Comparison of ENCODE assay signal across 18 mouse cellular contexts in the genomic region with DNA sequence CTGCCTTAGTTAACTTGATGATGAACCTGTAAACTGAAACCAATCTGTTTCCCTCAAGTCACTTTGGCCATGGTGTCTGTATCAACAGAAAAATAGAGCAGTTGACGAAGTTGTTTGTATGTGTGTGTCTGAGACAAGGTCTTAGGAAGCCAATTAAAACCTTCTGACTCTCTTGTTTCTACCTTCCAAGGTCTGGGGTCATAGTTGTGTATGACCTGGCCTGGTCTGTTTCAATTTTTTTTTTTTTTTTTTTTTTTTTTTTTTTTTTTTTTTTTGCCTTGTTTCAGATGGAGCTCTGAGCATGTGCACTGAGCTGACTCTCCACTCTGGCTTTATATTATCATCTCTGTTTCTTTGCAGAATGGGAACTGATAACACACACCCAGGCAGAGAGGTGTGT. TPM values are rescaled to one million over a fixed set of nuclear protein-coding genes. Genes with fewer than 3 reads are reported as not detected.
"Had no signal": no experiment of that assay in that cellular context is flagged by ENCODE, and none has a peak within 500 bp of the region (broad histone marks: within the 10 kb centered on the region; RNA-seq: fewer than 3 reads in every experiment).

No protein-coding gene starts in this region.

- H3K27ac ChIP-seq: neural tube, embryonic 12.5 days; neural tube, embryonic 13.5 days; neural tube, embryonic 15.5 days; stomach, embryonic 15.5 days; stomach, postnatal 0 days had no signal

- DNase-seq: retina, postnatal 1 day; right cerebral cortex, adult 18-20 months; right cerebral cortex, postnatal 14 days; right cerebral cortex, postnatal 25 days; right cerebral cortex, postnatal 4 days; spleen, adult 18-20 months had no signal

- H3K4me3 ChIP-seq: neural tube, embryonic 12.5 days; neural tube, embryonic 13.5 days; neural tube, embryonic 15.5 days; stomach, embryonic 15.5 days had no signal

- H3K4me1 ChIP-seq: neural tube, embryonic 12.5 days; neural tube, embryonic 15.5 days; stomach, embryonic 15.5 days had no signal

- H3K9ac ChIP-seq: neural tube, embryonic 12.5 days; neural tube, embryonic 13.5 days; neural tube, embryonic 15.5 days; stomach, embryonic 15.5 days had no signal

- H3K9me3 ChIP-seq: neural tube, embryonic 12.5 days; neural tube, embryonic 13.5 days; neural tube, embryonic 15.5 days; stomach, embryonic 15.5 days had no signal

- H3K36me3 ChIP-seq: neural tube, embryonic 12.5 days; neural tube, embryonic 13.5 days; neural tube, embryonic 15.5 days; stomach, embryonic 15.5 days had no signal

- H3K27me3 ChIP-seq: neural tube, embryonic 12.5 days; neural tube, embryonic 13.5 days; neural tube, embryonic 15.5 days; stomach, embryonic 15.5 days had no signal

- H3K4me2 ChIP-seq: neural tube, embryonic 12.5 days; neural tube, embryonic 13.5 days; neural tube, embryonic 15.5 days; stomach, embryonic 15.5 days had no signal

RNA-seq across cellular contexts. Expression of a gene that starts 58.6 kb away (rescaled TPM):
- total RNA-seq: neutrophil, adult 5-6 weeks had no signal
- polyA plus RNA-seq: neural tube, embryonic 12.5 days; neural tube, embryonic 13.5 days; neural tube, embryonic 15.5 days; small intestine, adult 2 months; spleen, adult 2 months; stomach, embryonic 14.5 days; stomach, embryonic 15.5 days; stomach, embryonic 16.5 days; stomach, postnatal 0 days; thymus, postnatal 0 days; urinary bladder, adult 2 months had no signal
